Mouse (Mus musculus) midbrain, embryonic 13.5 days (tissue): ENCODE data around the gene Etfbkmt. TPM values are rescaled to one million over a fixed set of nuclear protein-coding genes. Genes with fewer than 3 reads are reported as not detected.
"Not testable (repeated sequence)": the region's sequence is repeated elsewhere in the genome, so short reads cannot be mapped to it uniquely, and the experiment has no call there.

Source experiments
- ATAC-seq: fragments of 200-750 bp; cut with Nextera tagmentation; 2 replicates; pipeline ENCODE4 v1.8.0; 2017; ENCODE audit warnings: mild to moderate bottlenecking, moderate TSS enrichment, moderate library complexity
- H3K27ac ChIP-seq: fragments of 300-500 bp; sonication (generic); 2 replicates; pipeline ENCODE4 v1.5.1; 2015; ENCODE audit warnings: inconsistent platforms, mild to moderate bottlenecking, moderate library complexity
- H3K27me3 ChIP-seq: fragments of 300-500 bp; sonication (generic); 2 replicates; pipeline ENCODE4 v1.6.1; 2015; ENCODE audit warnings: mild to moderate bottlenecking, inconsistent platforms
- H3K36me3 ChIP-seq: fragments of 300-500 bp; sonication (generic); 2 replicates; pipeline ENCODE4 v1.6.1; 2015; ENCODE audit warnings: mild to moderate bottlenecking, inconsistent platforms
- H3K4me1 ChIP-seq: fragments of 300-500 bp; sonication (generic); replicated peaks from 2 replicates; pipeline ENCODE4 v1.6.1; 2015; ENCODE audit warnings: inconsistent platforms
- H3K4me2 ChIP-seq: fragments of 300-500 bp; sonication (generic); replicated peaks from 2 replicates; pipeline ENCODE4 v1.6.1; 2015; ENCODE audit warnings: moderate library complexity, mild to moderate bottlenecking, inconsistent platforms
- H3K4me3 ChIP-seq: fragments of 300-500 bp; sonication (generic); replicated peaks from 2 replicates; pipeline ENCODE4 v1.5.1; 2015; ENCODE audit warnings: mild to moderate bottlenecking, inconsistent platforms
- H3K9ac ChIP-seq: fragments of 300-500 bp; sonication (generic); replicated peaks from 2 replicates; pipeline ENCODE4 v1.6.1; 2015; ENCODE audit warnings: mild to moderate bottlenecking, inconsistent platforms
- H3K9me3 ChIP-seq: fragments of 300-500 bp; sonication (generic); 2 replicates; pipeline ENCODE4 v1.6.1; 2016; ENCODE audit warnings: mild to moderate bottlenecking, inconsistent platforms
- WGBS: fragments of 180-500 bp; shearing (Covaris S2); methylation state at CpG from one replicate; pipeline ENCODE4 v1.1.7; 2015; 5-methylcytosine and 5-hydroxymethylcytosine counted together
- polyA plus RNA-seq: library from polyadenylated mRNA; unstranded; fragments of >200 nt; fragmentation: Nextera tagmentation; extraction: Ambion mirVana; gene quantifications from 2 replicates; pipeline ENCODE4 v1.2.1, GENCODE M21; 2015

The Etfbkmt gene
- polyA plus RNA-seq, 1 experiment from 2014 or later: 6.9 TPM

- Histone ChIP-seq H3K27me3 (no peaks in the 10 kb centered on the region), H3K9me3 (no peaks in the 10 kb centered on the region)
These were observed 28.8 kb downstream of the Etfbkmt start for GRCm38 (mm10) chr6:149168436-149168835.

GRCm38 (mm10) chr6:149169965-149170364 is 30.3 kb downstream of the Etfbkmt start:
- H3K27me3 ChIP-seq, H3K27ac ChIP-seq, H3K4me1 ChIP-seq, H3K9me3 ChIP-seq, H3K4me2 ChIP-seq, H3K9ac ChIP-seq, H3K4me3 ChIP-seq, ATAC-seq: not testable (repeated sequence)
- 94% methylated on average over 4 of the region's 4 CpGs for WGBS
- peaks cover 55% of the 10 kb centered on the region for H3K36me3 ChIP-seq

More at GRCm38 (mm10) chr6:149168436-149168835, 28.8 kb downstream of the Etfbkmt start:
- Histone ChIP-seq H3K27ac (no peak overlapping the region), H3K4me2 (no peak overlapping the region), H3K4me1 (no peaks in the 10 kb centered on the region), H3K4me3 (no peak overlapping the region), H3K9ac (no peak overlapping the region), H3K36me3 (peaks cover 45% of the 10 kb centered on the region)
- 96% methylated on average over 2 of the region's 2 CpGs for WGBS
- ATAC-seq: no peak

GRCm38 (mm10) chr6:149173831-149174625 is 34.4 kb downstream of the Etfbkmt start:
- 83% methylated on average over 4 of the region's 4 CpGs for WGBS
- H3K9me3 ChIP-seq: peaks cover 8% of the 10 kb centered on the region
- no peak overlapping the region for H3K4me3 ChIP-seq
- no peak overlapping the region for H3K4me2 ChIP-seq
- peaks cover 65% of the 10 kb centered on the region for H3K36me3 ChIP-seq
- H3K27ac ChIP-seq: no peak overlapping the region
- ATAC-seq: no peak
- H3K27me3 ChIP-seq: no peaks in the 10 kb centered on the region
- H3K4me1 ChIP-seq: no peaks in the 10 kb centered on the region
- no peak overlapping the region for H3K9ac ChIP-seq

- Histone ChIP-seq H3K27me3 (no peaks in the 10 kb centered on the region), H3K9me3 (peaks cover 8% of the 10 kb centered on the region), H3K36me3 (peaks cover 68% of the 10 kb centered on the region), H3K9ac (no peak overlapping the region), H3K4me1 (no peaks in the 10 kb centered on the region), H3K4me2 (no peak overlapping the region), H3K27ac (no peak overlapping the region), H3K4me3 (no peak overlapping the region)
- no peak for ATAC-seq
- WGBS: 94% methylated on average over 3 of the region's 3 CpGs
These were observed 35.4 kb downstream of the Etfbkmt start for GRCm38 (mm10) chr6:149174932-149175570.

- H3K4me2 ChIP-seq: no peak overlapping the region
- no peak for ATAC-seq
- H3K27ac ChIP-seq: no peak overlapping the region
- H3K36me3 ChIP-seq: peaks cover 89% of the 10 kb centered on the region
- peaks cover 8% of the 10 kb centered on the region for H3K9me3 ChIP-seq
- no peak overlapping the region for H3K9ac ChIP-seq
- H3K4me1 ChIP-seq: no peaks in the 10 kb centered on the region
- H3K27me3 ChIP-seq: no peaks in the 10 kb centered on the region
- no peak overlapping the region for H3K4me3 ChIP-seq
These were observed 39.4 kb downstream of the Etfbkmt start for GRCm38 (mm10) chr6:149179064-149179463.

GRCm38 (mm10) chr6:149184007-149184406 is 44.4 kb downstream of the Etfbkmt start:
- Histone ChIP-seq H3K9me3 (peaks cover under 1% of the 10 kb centered on the region; the same call in 1 of the 2 replicates), H3K4me2 (no peak overlapping the region), H3K27me3 (no peaks in the 10 kb centered on the region), H3K4me3 (no peak overlapping the region), H3K36me3 (peaks cover 41% of the 10 kb centered on the region), H3K9ac (no peak overlapping the region), H3K27ac (no peak overlapping the region), H3K4me1 (peaks cover 24% of the 10 kb centered on the region)
- ATAC-seq: no peak
- 94% methylated on average over 1 of the region's 1 CpGs for WGBS

GRCm38 (mm10) chr6:149187371-149187770 is 47.7 kb downstream of the Etfbkmt start:
- no peak for ATAC-seq
- H3K27me3 ChIP-seq: no peaks in the 10 kb centered on the region
- H3K4me3 ChIP-seq: peak overlapping the region; percentile 74
- H3K36me3 ChIP-seq: peaks cover 14% of the 10 kb centered on the region
- H3K9me3 ChIP-seq: no peaks in the 10 kb centered on the region
- 59% methylated on average over 1 of the region's 1 CpGs for WGBS
- H3K9ac ChIP-seq: peak overlapping the region; percentile 97
- H3K4me1 ChIP-seq: peaks cover 24% of the 10 kb centered on the region
- peak overlapping the region; percentile 60 for H3K4me2 ChIP-seq
- H3K27ac ChIP-seq: no peak overlapping the region

- H3K9me3 ChIP-seq: no peaks in the 10 kb centered on the region
- peak within 1 kb of the TSS; percentile 97 for H3K9ac ChIP-seq
- H3K27ac ChIP-seq: peak within 1 kb of the TSS; percentile 97
- WGBS: under 1% methylated on average over 34 of the region's 34 CpGs
- H3K36me3 ChIP-seq: peaks cover 7% of the 10 kb centered on the region
- H3K27me3 ChIP-seq: no peaks in the 10 kb centered on the region
- peak within 1 kb of the TSS; percentile 74 for H3K4me3 ChIP-seq
- peak within 1 kb of the TSS; percentile 60 for H3K4me2 ChIP-seq
- peak; percentile 99 for ATAC-seq
- H3K4me1 ChIP-seq: peaks cover 24% of the 10 kb centered on the region
These were observed 48.6 kb downstream of the Etfbkmt start, which contains the start of gene Amn1 for GRCm38 (mm10) chr6:149188041-149188924. Gene Amn1 (minus strand): TSS chr6:149188712.

GRCm38 (mm10) chr6:149188925-149189257 is 49.2 kb downstream of the Etfbkmt start:
- Histone ChIP-seq H3K36me3 (peaks cover 1% of the 10 kb centered on the region), H3K9me3 (no peaks in the 10 kb centered on the region), H3K4me3 (peak overlapping the region; percentile 74), H3K27ac (peak overlapping the region; percentile 97), H3K27me3 (no peaks in the 10 kb centered on the region), H3K4me1 (peaks cover 24% of the 10 kb centered on the region), H3K9ac (peak overlapping the region; percentile 97), H3K4me2 (peak overlapping the region; percentile 60)
- ATAC-seq: peak; percentile 89
- 38% methylated on average over 8 of the region's 8 CpGs for WGBS

GRCm38 (mm10) chr6:149189340-149189922 is 49.8 kb downstream of the Etfbkmt start:
- Histone ChIP-seq H3K4me1 (peaks cover 24% of the 10 kb centered on the region), H3K4me3 (peak overlapping the region; percentile 74; the same call in 1 of the 2 replicates), H3K9ac (peak overlapping the region; percentile 97), H3K9me3 (no peaks in the 10 kb centered on the region), H3K27me3 (no peaks in the 10 kb centered on the region), H3K4me2 (peak overlapping the region; percentile 60), H3K36me3 (no peaks in the 10 kb centered on the region), H3K27ac (no peak overlapping the region)
- 94% methylated on average over 16 of the region's 16 CpGs for WGBS
- no peak for ATAC-seq

- not testable (repeated sequence) for H3K4me1 ChIP-seq, H3K27me3 ChIP-seq, H3K4me2 ChIP-seq, H3K4me3 ChIP-seq, H3K9ac ChIP-seq, H3K27ac ChIP-seq, ATAC-seq, H3K36me3 ChIP-seq, H3K9me3 ChIP-seq
- 88% methylated on average over 5 of the region's 5 CpGs for WGBS
These were observed 52.3 kb downstream of the Etfbkmt start for GRCm38 (mm10) chr6:149191951-149192350.
